Mouse (Mus musculus) lung, postnatal 0 days (tissue): ENCODE results near the gene Mical3.

Experiments
- CTCF ChIP-seq: IDR thresholded peaks from 2 replicates; pipeline ENCODE4 v1.5.1; 2016; ENCODE audit warnings: antibody characterized with exemption, mild to moderate bottlenecking
- EP300 ChIP-seq: IDR thresholded peaks from 2 replicates; pipeline ENCODE4 v1.6.1; 2016; ENCODE audit warnings: antibody characterized with exemption, mild to moderate bottlenecking, control low read depth

GRCm38 (mm10) chr6:120884436-120884835 lies 246.4 kb downstream of the Mical3 start:
- TF ChIP-seq CTCF (no peak), EP300 (no peak)
